Mouse (Mus musculus) cerebellum, postnatal 4 days (tissue): Measurements from ENCODE around the gene Gpr4.

Experiments used
- DNase-seq, 2 experiments: peaks; one replicate each; pipeline ENCODE4 v3.0.0; 2022; ENCODE audit warnings: low spot score in 2 of 2, mixed read lengths in 1 of 2

The Gpr4 gene

GRCm38 (mm10) chr7:19257390-19258022 lies 45.2 kb downstream of the Gpr4 start:
- DNase-seq = peak in 1 of 2 experiments; percentile 34

- DNase-seq = no peak
Measured at GRCm38 (mm10) chr7:19258336-19258735, 46.0 kb downstream of the Gpr4 start.

GRCm38 (mm10) chr7:19265147-19265546 lies 52.8 kb downstream of the Gpr4 start:
- DNase-seq = no peak

GRCm38 (mm10) chr7:19265928-19266822 lies 53.8 kb downstream of the Gpr4 start:
- DNase-seq = no peak

GRCm38 (mm10) chr7:19267051-19267450 lies 54.7 kb downstream of the Gpr4 start:
- DNase-seq = no peak

- DNase-seq = no peak
Measured at GRCm38 (mm10) chr7:19268993-19269681, 56.8 kb downstream of the Gpr4 start.

GRCm38 (mm10) chr7:19269721-19270441 lies 57.5 kb downstream of the Gpr4 start:
- DNase-seq = no peak

GRCm38 (mm10) chr7:19270509-19271237 lies 58.3 kb downstream of the Gpr4 start:
- DNase-seq = no peak

GRCm38 (mm10) chr7:19271238-19272172 lies 59.2 kb downstream of the Gpr4 start, which contains the start of gene Vasp:
Vasp (minus strand) TSS chr7:19271817.
- DNase-seq = peak; percentile 38 to 63

GRCm38 (mm10) chr7:19272173-19272764 lies 59.9 kb downstream of the Gpr4 start:
- peak in 1 of 2 experiments; percentile 28 for DNase-seq
